Mouse (Mus musculus) intestine, postnatal 0 days (tissue): ENCODE results near the gene Car8. TPM values are rescaled to one million over a fixed set of nuclear protein-coding genes. Genes with fewer than 3 reads are reported as not detected.
"Not testable (repeated sequence)": the region's sequence is repeated elsewhere in the genome, so short reads cannot be mapped to it uniquely, and the experiment has no call there.

Source experiments
- ATAC-seq: fragments of 200-750 bp; cut with Nextera tagmentation; 2 replicates; pipeline ENCODE4 v1.8.0; 2017; ENCODE audit warnings: mild to moderate bottlenecking, moderate TSS enrichment, moderate library complexity
- H3K27ac ChIP-seq: fragments of 300-500 bp; sonication (generic); 2 replicates; pipeline ENCODE4 v1.5.1; 2014; ENCODE audit warnings: mild to moderate bottlenecking, low read depth, low read length, moderate library complexity
- H3K27me3 ChIP-seq: fragments of 300-500 bp; sonication (generic); replicated peaks from 2 replicates; pipeline ENCODE4 v1.6.1; 2014; ENCODE audit warnings: low read length, mixed read lengths; ENCODE audit not compliant: control insufficient read depth, insufficient read depth
- H3K36me3 ChIP-seq: fragments of 300-500 bp; sonication (generic); 2 replicates; pipeline ENCODE4 v1.6.1; 2014; ENCODE audit warnings: mild to moderate bottlenecking, moderate library complexity; ENCODE audit not compliant: control insufficient read depth, insufficient read depth
- H3K4me1 ChIP-seq: fragments of 300-500 bp; sonication (generic); replicated peaks from 2 replicates; pipeline ENCODE4 v1.6.1; 2014; ENCODE audit warnings: antibody characterized with exemption, low read length, mixed read lengths; ENCODE audit not compliant: control insufficient read depth, insufficient read depth
- H3K4me2 ChIP-seq: fragments of 300-500 bp; sonication (generic); replicated peaks from 2 replicates; pipeline ENCODE4 v1.6.1; 2014; ENCODE audit warnings: low read depth, mild to moderate bottlenecking, moderate library complexity
- H3K4me3 ChIP-seq: fragments of 300-500 bp; sonication (generic); 2 replicates; pipeline ENCODE4 v1.5.1; 2014; ENCODE audit warnings: low read depth, low read length
- H3K9ac ChIP-seq: fragments of 300-500 bp; sonication (generic); 2 replicates; pipeline ENCODE4 v1.6.1; 2014; ENCODE audit warnings: mild to moderate bottlenecking, low read depth, low read length
- H3K9me3 ChIP-seq: fragments of 300-500 bp; sonication (generic); 2 replicates; pipeline ENCODE4 v1.6.1; 2016; ENCODE audit warnings: mixed run types; ENCODE audit not compliant: control insufficient read depth
- CTCF ChIP-seq: sonication (generic); IDR thresholded peaks from 2 replicates; pipeline ENCODE4 v1.5.1; 2016; ENCODE audit warnings: low read depth, mild to moderate bottlenecking, control low read depth, antibody characterized with exemption, moderate library complexity
- WGBS: fragments of 180-500 bp; shearing (Covaris S2); extraction: QIAGEN DNeasy Blood & Tissue Kit; methylation state at CpG from one replicate; pipeline ENCODE4 v1.1.7; 2014; 5-methylcytosine and 5-hydroxymethylcytosine counted together
- microRNA-seq: library from miRNA; unstranded; fragments of <30 nt; microRNA quantifications from one replicate; pipeline ENCODE4, GENCODE M21; 2016
- polyA plus RNA-seq: library from polyadenylated mRNA; unstranded; fragments of >200 nt; fragmentation: Nextera tagmentation; extraction: Ambion mirVana; gene quantifications from 2 replicates; pipeline ENCODE4 v1.2.1, GENCODE M21; 2015

Car8 gene
- polyA plus RNA-seq, 1 experiment from 2014 or later: 27.3 TPM

DNA sequence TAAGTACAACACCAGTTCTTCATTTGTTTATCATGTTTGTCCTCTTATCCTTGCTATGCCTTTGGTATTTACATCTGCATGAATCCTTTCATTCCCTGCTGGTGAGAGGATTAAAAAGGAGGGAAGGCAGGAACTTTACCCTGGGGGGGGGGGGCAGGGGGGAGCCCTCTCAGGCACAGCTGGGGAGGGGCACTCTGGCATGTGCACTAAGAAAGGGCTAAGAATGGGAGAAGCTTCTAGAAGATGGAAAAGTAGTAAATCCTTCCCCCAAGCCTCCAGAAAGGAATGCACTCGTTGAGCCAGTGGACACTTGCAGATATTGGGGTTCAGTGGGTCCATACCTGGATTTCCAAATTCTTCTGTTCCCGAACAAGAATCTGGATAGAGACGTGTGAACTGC, 141.2 kb downstream of the Car8 start:
- Histone ChIP-seq H3K27me3 (no peaks in the 10 kb centered on the region), H3K4me3 (no peak overlapping the region), H3K9ac (no peak overlapping the region), H3K4me1 (no peaks in the 10 kb centered on the region), H3K9me3 (no peaks in the 10 kb centered on the region), H3K36me3 (no peaks in the 10 kb centered on the region), H3K4me2 (no peak overlapping the region), H3K27ac (no peak overlapping the region)
- ATAC-seq: no peak
- 62% methylated on average over 3 of the region's 3 CpGs for WGBS
- no peak for TF ChIP-seq CTCF

- WGBS: 92% methylated on average over 3 of the region's 3 CpGs
- not testable (repeated sequence) for H3K4me2 ChIP-seq, H3K9me3 ChIP-seq, H3K27ac ChIP-seq, H3K9ac ChIP-seq, H3K4me1 ChIP-seq, H3K36me3 ChIP-seq, ATAC-seq, H3K27me3 ChIP-seq, H3K4me3 ChIP-seq
Observed at GRCm38 (mm10) chr4:8093566-8093965, 145.3 kb downstream of the Car8 start.

Small RNA genes lying within 50 kb of the gene (microRNA-seq; reads per million reads assigned to microRNA genes)
- not detected for gene Gm25355
